Mouse (Mus musculus) hindbrain, embryonic 12.5 days (tissue): ENCODE results near the gene Fam199x. TPM values are rescaled to one million over a fixed set of nuclear protein-coding genes. Genes with fewer than 3 reads are reported as not detected.

Source experiments
- ATAC-seq: fragments of 200-750 bp; cut with Nextera tagmentation; 2 replicates; pipeline ENCODE4 v1.8.0; 2017; ENCODE audit warnings: moderate TSS enrichment; ENCODE audit not compliant: low FRiP score
- H3K27ac ChIP-seq: fragments of 300-500 bp; sonication (generic); 2 replicates; pipeline ENCODE4 v1.5.1; 2016; ENCODE audit warnings: mild to moderate bottlenecking
- H3K27me3 ChIP-seq: fragments of 300-500 bp; sonication (generic); 2 replicates; pipeline ENCODE4 v1.6.1; 2016; ENCODE audit warnings: mild to moderate bottlenecking
- H3K36me3 ChIP-seq: fragments of 300-500 bp; sonication (generic); 2 replicates; pipeline ENCODE4 v1.6.1; 2016; ENCODE audit warnings: mild to moderate bottlenecking
- H3K4me1 ChIP-seq: fragments of 300-500 bp; sonication (generic); 2 replicates; pipeline ENCODE4 v1.6.1; 2016
- H3K4me2 ChIP-seq: fragments of 300-500 bp; sonication (generic); replicated peaks from 2 replicates; pipeline ENCODE4 v1.6.1; 2016; ENCODE audit warnings: mild to moderate bottlenecking
- H3K4me3 ChIP-seq: fragments of 300-500 bp; sonication (generic); 2 replicates; pipeline ENCODE4 v1.5.1; 2016; ENCODE audit warnings: mild to moderate bottlenecking
- H3K9ac ChIP-seq: fragments of 300-500 bp; sonication (generic); 2 replicates; pipeline ENCODE4 v1.6.1; 2016; ENCODE audit warnings: mild to moderate bottlenecking, moderate library complexity
- H3K9me3 ChIP-seq: fragments of 300-500 bp; sonication (generic); replicated peaks from 2 replicates; pipeline ENCODE4 v1.6.1; 2016; ENCODE audit warnings: mild to moderate bottlenecking
- WGBS: fragments of 180-500 bp; shearing (Covaris S2); methylation state at CpG from one replicate; pipeline ENCODE4 v1.1.7; 2016; 5-methylcytosine and 5-hydroxymethylcytosine counted together
- polyA plus RNA-seq: library from polyadenylated mRNA; unstranded; fragments of >200 nt; fragmentation: Nextera tagmentation; extraction: Ambion mirVana; gene quantifications from 2 replicates; pipeline ENCODE4 v1.2.1, GENCODE M21; 2016

Gene Fam199x
- 12.0 and 12.9 TPM in 2 replicates for polyA plus RNA-seq

DNA sequence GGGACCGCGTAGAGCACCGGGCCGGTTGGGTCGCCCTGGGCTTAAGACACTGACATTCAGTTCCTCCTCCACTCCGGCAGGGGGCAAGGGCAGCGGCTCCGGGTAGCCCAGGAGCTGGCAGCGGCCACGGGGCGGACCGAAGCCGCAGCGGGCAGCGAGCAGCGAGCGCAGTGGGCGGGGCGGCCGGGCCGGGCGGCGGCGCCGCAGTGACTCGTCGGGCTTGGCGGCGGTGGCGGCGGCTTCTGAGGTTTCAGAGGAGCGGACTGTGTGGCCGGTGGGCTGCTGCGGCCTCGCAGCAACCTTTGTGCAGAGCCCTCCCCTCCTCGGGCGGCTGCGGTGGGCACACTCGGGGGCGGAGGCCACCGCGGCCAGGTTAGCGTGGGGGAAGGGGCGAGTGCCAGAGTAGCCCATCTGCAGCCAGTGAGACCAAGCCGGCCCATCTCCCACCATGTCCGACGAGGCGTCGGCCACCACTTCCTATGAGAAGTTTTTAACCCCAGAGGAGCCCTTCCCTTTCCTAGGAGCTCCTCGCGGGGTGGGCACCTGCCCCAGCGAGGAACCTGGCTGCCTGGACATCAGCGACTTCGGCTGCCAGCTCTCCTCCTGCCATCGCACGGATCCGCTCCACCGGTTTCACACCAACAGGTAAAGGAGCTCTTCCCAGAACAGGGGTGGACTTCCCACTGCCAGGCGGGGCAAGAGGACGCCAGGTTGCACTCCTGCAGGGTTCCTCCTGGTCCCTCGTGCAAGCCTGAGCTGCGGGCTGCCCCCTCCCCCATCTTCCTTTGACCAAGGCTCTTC is at the start of gene Fam199x:
TSS of gene Fam199x (plus strand) at position 170 of the 801 bp plus-strand sequence.
- no peak within 1 kb of the TSS for H3K27ac ChIP-seq
- H3K27me3 ChIP-seq = peaks cover 9% of the 10 kb centered on the region; the same call in 1 of the 2 replicates
- no peaks in the 10 kb centered on the region for H3K9me3 ChIP-seq
- peak within 1 kb of the TSS; percentile 61 for H3K4me3 ChIP-seq
- no peaks in the 10 kb centered on the region for H3K36me3 ChIP-seq
- peak within 1 kb of the TSS; percentile 66 for H3K9ac ChIP-seq
- no peaks in the 10 kb centered on the region; the same call in 1 of the 2 replicates for H3K4me1 ChIP-seq
- H3K4me2 ChIP-seq = peak within 1 kb of the TSS; percentile 57
- ATAC-seq = peak; percentile 95
- WGBS = 11% methylated on average over 42 of the region's 62 CpGs

- no peak overlapping the region for H3K4me3 ChIP-seq
- no peaks in the 10 kb centered on the region for H3K9me3 ChIP-seq
- no peak overlapping the region for H3K9ac ChIP-seq
- no peaks in the 10 kb centered on the region for H3K4me1 ChIP-seq
- H3K4me2 ChIP-seq = no peak overlapping the region
- 57% methylated on average over 6 of the region's 6 CpGs for WGBS
- no peak overlapping the region for H3K27ac ChIP-seq
- ATAC-seq = 0 out of 2 replicates have a peak, but pooled peaks have one; percentile 29
- H3K27me3 ChIP-seq = no peaks in the 10 kb centered on the region
- H3K36me3 ChIP-seq = no peaks in the 10 kb centered on the region
These were observed 34.2 kb upstream of the Fam199x start for GRCm38 (mm10) chrX:137015099-137015709.

- no peaks in the 10 kb centered on the region for H3K9me3 ChIP-seq
- no peak for ATAC-seq
- H3K4me3 ChIP-seq = no peak overlapping the region
- no peak overlapping the region for H3K27ac ChIP-seq
- H3K36me3 ChIP-seq = no peaks in the 10 kb centered on the region
- 72% methylated on average over 1 of the region's 1 CpGs for WGBS
- H3K4me1 ChIP-seq = no peaks in the 10 kb centered on the region
- no peak overlapping the region for H3K9ac ChIP-seq
- H3K27me3 ChIP-seq = no peaks in the 10 kb centered on the region
- H3K4me2 ChIP-seq = no peak overlapping the region
These were observed 31.7 kb upstream of the Fam199x start for GRCm38 (mm10) chrX:137017668-137018067.

DNA sequence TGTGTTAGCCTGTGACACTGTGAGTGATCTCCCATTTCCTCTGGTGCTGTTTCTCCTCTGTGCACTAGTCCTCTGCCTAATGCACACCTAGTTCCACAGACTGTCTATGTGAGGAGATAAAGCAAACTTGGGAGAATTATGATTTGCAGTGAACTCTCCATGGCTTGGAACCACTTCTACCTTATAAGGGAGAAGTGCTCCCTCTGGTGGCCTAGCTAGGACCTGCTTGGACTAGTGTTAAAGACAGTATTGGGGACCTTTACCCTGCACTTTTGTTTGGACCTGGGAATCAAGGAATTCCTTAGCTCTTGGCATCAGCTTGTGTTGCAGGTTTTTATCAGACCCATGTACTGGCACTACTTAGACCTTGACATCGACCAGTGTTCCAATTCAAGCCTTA is 30.1 kb upstream of the Fam199x start:
- WGBS = 30% methylated on average over 1 of the region's 1 CpGs
- ATAC-seq = no peak
- Histone ChIP-seq H3K27me3 (no peaks in the 10 kb centered on the region), H3K4me2 (no peak overlapping the region), H3K36me3 (no peaks in the 10 kb centered on the region), H3K4me1 (no peaks in the 10 kb centered on the region), H3K4me3 (no peak overlapping the region), H3K27ac (no peak overlapping the region), H3K9ac (no peak overlapping the region), H3K9me3 (no peaks in the 10 kb centered on the region)

DNA sequence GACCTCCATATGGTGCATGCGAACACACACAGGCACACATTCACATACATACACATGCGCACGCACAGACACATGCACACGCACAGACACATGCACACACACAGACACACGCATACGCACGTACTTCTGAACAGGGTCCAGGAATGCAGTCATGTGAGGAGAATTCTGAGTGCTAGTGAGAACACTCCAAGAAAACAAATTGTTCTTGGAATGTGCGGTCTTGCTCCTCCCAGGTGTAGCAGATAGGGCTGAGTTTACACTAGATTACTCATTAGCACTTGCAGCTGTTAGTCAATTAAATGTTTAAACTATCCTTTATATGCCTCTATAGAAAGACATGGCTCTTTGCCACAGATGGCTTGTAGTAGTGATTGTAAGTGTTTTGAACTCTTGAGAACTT is 18.5 kb upstream of the Fam199x start:
- 94% methylated on average over 8 of the region's 8 CpGs for WGBS
- no peak for ATAC-seq
- no peak overlapping the region for H3K4me3 ChIP-seq
- H3K4me2 ChIP-seq = no peak overlapping the region
- no peaks in the 10 kb centered on the region for H3K4me1 ChIP-seq
- H3K36me3 ChIP-seq = no peaks in the 10 kb centered on the region
- no peaks in the 10 kb centered on the region for H3K9me3 ChIP-seq
- no peak overlapping the region for H3K9ac ChIP-seq
- H3K27ac ChIP-seq = no peak overlapping the region
- no peaks in the 10 kb centered on the region for H3K27me3 ChIP-seq

- Histone ChIP-seq H3K4me1 (no peaks in the 10 kb centered on the region), H3K4me2 (no peak overlapping the region), H3K27ac (no peak overlapping the region), H3K27me3 (no peaks in the 10 kb centered on the region), H3K4me3 (no peak overlapping the region), H3K36me3 (no peaks in the 10 kb centered on the region), H3K9me3 (no peaks in the 10 kb centered on the region), H3K9ac (no peak overlapping the region)
- 89% methylated on average over 5 of the region's 5 CpGs for WGBS
- no peak for ATAC-seq
These were observed 17.7 kb upstream of the Fam199x start for GRCm38 (mm10) chrX:137031726-137032125.

- WGBS = 73% methylated on average over 4 of the region's 4 CpGs
- no peak overlapping the region for H3K27ac ChIP-seq
These were observed 15.1 kb upstream of the Fam199x start for GRCm38 (mm10) chrX:137034322-137034721.

GRCm38 (mm10) chrX:137037470-137037999 is 11.9 kb upstream of the Fam199x start:
- no peak; the same call in 1 of the 2 replicates for ATAC-seq
- no peaks in the 10 kb centered on the region for H3K27me3 ChIP-seq
- no peaks in the 10 kb centered on the region for H3K36me3 ChIP-seq
- H3K4me3 ChIP-seq = peak overlapping the region; percentile 48
- H3K9ac ChIP-seq = peak overlapping the region; percentile 62
- 35% methylated on average over 12 of the region's 12 CpGs for WGBS
- H3K4me2 ChIP-seq = peak overlapping the region; percentile 64
- no peaks in the 10 kb centered on the region for H3K9me3 ChIP-seq
- H3K4me1 ChIP-seq = no peaks in the 10 kb centered on the region
- peak overlapping the region; percentile 86 for H3K27ac ChIP-seq

More at GRCm38 (mm10) chrX:137034322-137034721, 15.1 kb upstream of the Fam199x start:
- no peak for ATAC-seq
- Histone ChIP-seq H3K9me3 (no peaks in the 10 kb centered on the region), H3K9ac (no peak overlapping the region), H3K36me3 (no peaks in the 10 kb centered on the region), H3K4me3 (no peak overlapping the region), H3K4me1 (no peaks in the 10 kb centered on the region), H3K4me2 (no peak overlapping the region), H3K27me3 (no peaks in the 10 kb centered on the region)

GRCm38 (mm10) chrX:137038000-137038483 is 11.4 kb upstream of the Fam199x start, which contains the start of gene Slc25a53:
Gene Slc25a53 (minus strand): TSS chrX:137038302.
- H3K9me3 ChIP-seq = no peaks in the 10 kb centered on the region
- ATAC-seq = peak; percentile 97
- peak within 1 kb of the TSS; percentile 64 for H3K4me2 ChIP-seq
- H3K27me3 ChIP-seq = no peaks in the 10 kb centered on the region
- peak within 1 kb of the TSS; percentile 62 for H3K9ac ChIP-seq
- no peaks in the 10 kb centered on the region for H3K4me1 ChIP-seq
- WGBS = 32% methylated on average over 31 of the region's 31 CpGs
- peak within 1 kb of the TSS; percentile 86 for H3K27ac ChIP-seq
- no peaks in the 10 kb centered on the region for H3K36me3 ChIP-seq
- peak within 1 kb of the TSS; percentile 48 for H3K4me3 ChIP-seq

DNA sequence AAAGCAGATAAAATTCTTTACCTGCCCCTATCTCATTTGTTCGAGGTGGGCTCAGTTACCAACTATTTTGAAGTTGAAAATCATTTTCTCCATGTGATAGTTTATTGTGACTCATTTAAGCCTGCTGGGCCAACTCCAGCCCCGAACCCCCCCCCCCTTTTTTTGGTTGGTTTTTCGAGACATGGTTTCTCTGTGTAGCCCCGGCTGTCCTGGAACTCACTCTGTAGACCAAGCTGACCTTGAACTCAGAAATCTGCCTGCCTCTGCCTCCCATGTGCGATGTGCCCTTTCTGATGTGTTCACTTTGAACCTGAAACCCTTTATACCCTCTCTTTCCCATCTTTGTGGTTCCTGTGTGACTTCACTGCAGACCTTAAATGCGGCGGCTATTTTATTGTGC is 10.9 kb upstream of the Fam199x start:
- H3K27ac ChIP-seq = no peak overlapping the region
- 40% methylated on average over 7 of the region's 7 CpGs for WGBS
- ATAC-seq = peak; percentile 56

DNA sequence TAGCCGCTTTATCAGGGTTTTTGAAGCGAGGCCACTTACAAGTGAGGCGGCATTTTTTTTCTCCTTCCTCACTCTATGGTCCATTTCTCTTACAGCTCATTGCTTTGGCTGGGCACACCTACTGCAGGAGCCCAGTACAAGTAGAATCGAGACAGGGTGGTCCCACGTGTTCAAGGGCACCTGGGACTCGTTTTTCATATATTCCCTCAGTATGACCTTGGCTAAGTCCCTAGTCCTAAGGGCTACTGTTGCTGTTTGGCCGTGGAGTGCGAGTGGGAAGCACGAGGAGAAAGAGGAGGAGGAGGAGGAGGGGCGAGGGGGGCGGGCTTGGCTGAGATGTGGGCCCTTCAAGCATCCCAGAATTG is 352 bp upstream of the Fam199x start:
- H3K9me3 ChIP-seq = no peaks in the 10 kb centered on the region
- peak overlapping the region; percentile 57 for H3K4me2 ChIP-seq
- peaks cover 9% of the 10 kb centered on the region; the same call in 1 of the 2 replicates for H3K27me3 ChIP-seq
- 23% methylated on average over 10 of the region's 11 CpGs for WGBS
- no peak overlapping the region for H3K27ac ChIP-seq
- 0 out of 2 replicates have a peak overlapping the region, but pooled peaks have one; percentile 66 for H3K9ac ChIP-seq
- H3K4me1 ChIP-seq = no peaks in the 10 kb centered on the region; the same call in 1 of the 2 replicates
- peak overlapping the region; percentile 61 for H3K4me3 ChIP-seq
- H3K36me3 ChIP-seq = no peaks in the 10 kb centered on the region
- no peak; the same call in none of the 2 replicates for ATAC-seq

More for the DNA sequence above, 10.9 kb upstream of the Fam199x start:
- H3K36me3 ChIP-seq = no peaks in the 10 kb centered on the region
- H3K9ac ChIP-seq = peak overlapping the region; percentile 62; the same call in 1 of the 2 replicates
- peak overlapping the region; percentile 64 for H3K4me2 ChIP-seq
- no peaks in the 10 kb centered on the region for H3K9me3 ChIP-seq
- H3K4me1 ChIP-seq = no peaks in the 10 kb centered on the region
- H3K4me3 ChIP-seq = peak overlapping the region; percentile 48
- no peaks in the 10 kb centered on the region for H3K27me3 ChIP-seq

DNA sequence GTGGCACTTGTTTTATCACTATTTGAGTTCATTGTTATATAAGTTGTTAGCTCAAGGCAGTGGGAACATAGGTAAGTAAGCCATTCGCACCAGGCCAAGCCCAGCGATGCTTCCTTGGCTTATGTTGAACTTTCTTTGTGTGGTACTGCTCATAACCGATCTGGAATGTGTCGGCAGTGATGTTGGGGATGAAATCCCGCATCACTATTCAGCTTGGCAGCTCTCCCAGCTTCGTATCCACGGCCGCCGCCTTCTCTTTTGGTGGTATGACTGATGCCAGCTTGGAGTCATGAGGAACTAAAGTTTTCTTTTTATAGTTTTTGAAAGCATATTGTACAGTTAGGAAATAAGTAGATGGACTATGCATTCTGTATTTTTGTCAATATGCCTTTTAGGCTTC is 13.8 kb downstream of the Fam199x start:
- Histone ChIP-seq H3K4me2 (no peak overlapping the region), H3K4me3 (no peak overlapping the region), H3K9me3 (no peaks in the 10 kb centered on the region), H3K36me3 (no peaks in the 10 kb centered on the region), H3K27me3 (no peaks in the 10 kb centered on the region), H3K9ac (no peak overlapping the region), H3K4me1 (no peaks in the 10 kb centered on the region), H3K27ac (no peak overlapping the region)
- no peak for ATAC-seq
- 78% methylated on average over 9 of the region's 9 CpGs for WGBS
